Mouse (Mus musculus) MEL (cell line): Measurements from ENCODE around the gene Dock10.

ENCODE experiments used
- MAFK ChIP-seq: IDR thresholded peaks from 2 replicates; pipeline ENCODE4 v1.6.1; 2011; ENCODE audit warnings: low read depth, mild to moderate bottlenecking, low read length, improper control_type of control experiment, borderline replicate concordance
- MYC ChIP-seq: IDR thresholded peaks from 2 replicates; pipeline ENCODE4 v1.6.1; 2011; ENCODE audit warnings: low read depth, mild to moderate bottlenecking, low read length, improper control_type of control experiment, moderate library complexity
- POLR2A ChIP-seq, 2 experiments: IDR thresholded peaks; 2 replicates each; pipeline ENCODE4 v1.6.1; 2011 to 2012; ENCODE audit warnings: low read length in 2 of 2, mild to moderate bottlenecking in 2 of 2, control low read depth in 1 of 2, improper control_type of control experiment in 1 of 2, low read depth in 1 of 2, moderate library complexity in 1 of 2; ENCODE audit not compliant: control insufficient read depth in 1 of 2, insufficient read depth in 1 of 2, poor library complexity in 1 of 2

GRCm38 (mm10) chr1:80496360-80496759 lies 262.0 kb downstream of the Dock10 start:
- no peak for TF ChIP-seq MAFK
- no peak for TF ChIP-seq MYC
- TF ChIP-seq POLR2A (IDR thresholded peaks at IDR 0.05; ENCODE audit: control insufficient read depth in 1 of 2, insufficient read depth in 1 of 2, low read depth in 1 of 2, low read length in 2 of 2, poor library complexity in 1 of 2), result no peak
